Mouse (Mus musculus) E14TG2a.4 (cell line): Measurements from ENCODE around the gene Ypel5.

Experiments used
- H3K27me3 ChIP-seq: 2 replicates; pipeline ENCODE4 v1.6.1; 2014; ENCODE audit warnings: low read length, control low read depth; ENCODE audit not compliant: insufficient read depth
- H3K36me3 ChIP-seq: 2 replicates; pipeline ENCODE4 v1.6.1; 2014; ENCODE audit warnings: low read length, control low read depth; ENCODE audit not compliant: insufficient read depth
- H3K4me1 ChIP-seq: replicated peaks from 2 replicates; pipeline ENCODE4 v1.6.1; 2014; ENCODE audit warnings: low read depth, low read length, control low read depth
- H3K4me3 ChIP-seq: replicated peaks from 2 replicates; pipeline ENCODE4 v1.5.1; 2014; ENCODE audit warnings: mild to moderate bottlenecking, low read length
- H3K9me3 ChIP-seq: 2 replicates; pipeline ENCODE4 v1.6.1; 2014; ENCODE audit warnings: low read length, control low read depth
- CTCF ChIP-seq: conservative IDR thresholded peaks from 2 replicates; pipeline ENCODE4 v1.5.1; 2014; ENCODE audit warnings: low read length
- NANOG ChIP-seq: IDR thresholded peaks from 2 replicates; pipeline ENCODE4 v1.6.1; 2014; ENCODE audit warnings: borderline replicate concordance, low read length, mixed read lengths
- POU5F1 ChIP-seq: IDR thresholded peaks from 2 replicates; pipeline ENCODE4 v1.6.1; 2014; ENCODE audit warnings: low read length, borderline replicate concordance

Ypel5 gene

GRCm38 (mm10) chr17:72837140-72837712 lies 973 bp downstream of the Ypel5 start:
- TF ChIP-seq NANOG: no peak
- TF ChIP-seq CTCF: no peak
- no peaks in the 10 kb centered on the region for H3K36me3 ChIP-seq
- H3K4me1 ChIP-seq: peaks cover 35% of the 10 kb centered on the region
- peak overlapping the region; percentile 93 for H3K4me3 ChIP-seq
- no peaks in the 10 kb centered on the region for H3K9me3 ChIP-seq
- H3K27me3 ChIP-seq: no peaks in the 10 kb centered on the region

- Histone ChIP-seq H3K4me1 (peaks cover 35% of the 10 kb centered on the region), H3K27me3 (no peaks in the 10 kb centered on the region), H3K4me3 (peak overlapping the region; percentile 93), H3K36me3 (peaks cover 1% of the 10 kb centered on the region; the same call in 1 of the 2 replicates), H3K9me3 (no peaks in the 10 kb centered on the region)
- TF ChIP-seq NANOG (no peak), CTCF (no peak), POU5F1 (no peak)
Measured at GRCm38 (mm10) chr17:72837824-72838474, 1.7 kb downstream of the Ypel5 start.

GRCm38 (mm10) chr17:72839000-72839399 lies 2.7 kb downstream of the Ypel5 start:
- Histone ChIP-seq H3K27me3 (no peaks in the 10 kb centered on the region), H3K9me3 (no peaks in the 10 kb centered on the region), H3K36me3 (peaks cover 5% of the 10 kb centered on the region; the same call in 1 of the 2 replicates), H3K4me3 (no peak overlapping the region), H3K4me1 (peaks cover 35% of the 10 kb centered on the region)
- TF ChIP-seq NANOG: no peak
- no peak for TF ChIP-seq CTCF
- no peak for TF ChIP-seq POU5F1

- no peaks in the 10 kb centered on the region for H3K27me3 ChIP-seq
- H3K4me3 ChIP-seq: no peak overlapping the region
- no peaks in the 10 kb centered on the region for H3K9me3 ChIP-seq
- H3K36me3 ChIP-seq: peaks cover 37% of the 10 kb centered on the region
- no peak for TF ChIP-seq NANOG
- peaks cover 12% of the 10 kb centered on the region for H3K4me1 ChIP-seq
Measured at GRCm38 (mm10) chr17:72844393-72844792, 8.1 kb downstream of the Ypel5 start.

- H3K36me3 ChIP-seq: peaks cover 43% of the 10 kb centered on the region
- H3K27me3 ChIP-seq: no peaks in the 10 kb centered on the region
- TF ChIP-seq POU5F1 (no peak), CTCF (no peak), NANOG (no peak)
- peaks cover 6% of the 10 kb centered on the region for H3K4me1 ChIP-seq
- no peak overlapping the region for H3K4me3 ChIP-seq
- no peaks in the 10 kb centered on the region for H3K9me3 ChIP-seq
Measured at GRCm38 (mm10) chr17:72844949-72845490, 8.8 kb downstream of the Ypel5 start.

GRCm38 (mm10) chr17:72845521-72845920 lies 9.3 kb downstream of the Ypel5 start:
- H3K27me3 ChIP-seq: no peaks in the 10 kb centered on the region
- H3K9me3 ChIP-seq: no peaks in the 10 kb centered on the region
- TF ChIP-seq POU5F1 (no peak), NANOG (no peak), CTCF (no peak)
- H3K4me1 ChIP-seq: peaks cover 3% of the 10 kb centered on the region
- H3K36me3 ChIP-seq: peaks cover 47% of the 10 kb centered on the region
- H3K4me3 ChIP-seq: no peak overlapping the region

- Histone ChIP-seq H3K36me3 (peaks cover 4% of the 10 kb centered on the region; the same call in 1 of the 2 replicates), H3K4me3 (no peak overlapping the region), H3K9me3 (no peaks in the 10 kb centered on the region), H3K4me1 (peaks cover 12% of the 10 kb centered on the region), H3K27me3 (no peaks in the 10 kb centered on the region)
- peak; percentile 50 for TF ChIP-seq CTCF
- no peak for TF ChIP-seq POU5F1
Measured at GRCm38 (mm10) chr17:72855298-72855697, 19.0 kb downstream of the Ypel5 start.

GRCm38 (mm10) chr17:72857677-72858633 lies 21.7 kb downstream of the Ypel5 start:
- TF ChIP-seq CTCF (peak; percentile 65; the same call in 1 of the 2 replicates), POU5F1 (no peak)
- no peak overlapping the region for H3K4me3 ChIP-seq
- no peaks in the 10 kb centered on the region for H3K9me3 ChIP-seq
- H3K36me3 ChIP-seq: no peaks in the 10 kb centered on the region
- H3K4me1 ChIP-seq: peaks cover 6% of the 10 kb centered on the region; the same call in 1 of the 2 replicates
- H3K27me3 ChIP-seq: 0 out of 2 replicates have a peak, but pooled peaks cover 4% of the 10 kb centered on the region
